Mouse (Mus musculus) heart, embryonic 16.5 days (tissue): ENCODE results near the gene Ovol3. TPM values are rescaled to one million over a fixed set of nuclear protein-coding genes. Genes with fewer than 3 reads are reported as not detected.
"Not testable (repeated sequence)": the region's sequence is repeated elsewhere in the genome, so short reads cannot be mapped to it uniquely, and the experiment has no call there.

Experiments used
- ATAC-seq: fragments of 200-750 bp; cut with Nextera tagmentation; replicated peaks from 2 replicates; pipeline ENCODE4 v1.8.0; 2017; ENCODE audit warnings: moderate number of reproducible peaks; ENCODE audit not compliant: insufficient read depth, low FRiP score; ENCODE audit errors: extremely low read depth
- H3K27ac ChIP-seq: fragments of 300-500 bp; sonication (generic); 2 replicates; pipeline ENCODE4 v1.5.1; 2014; ENCODE audit warnings: mild to moderate bottlenecking, low read length, control low read depth, moderate library complexity
- H3K27me3 ChIP-seq: fragments of 300-500 bp; sonication (generic); 2 replicates; pipeline ENCODE4 v1.6.1; 2014; ENCODE audit warnings: low read length, mixed read lengths; ENCODE audit not compliant: control insufficient read depth, insufficient read depth
- H3K36me3 ChIP-seq: fragments of 300-500 bp; sonication (generic); 2 replicates; pipeline ENCODE4 v1.6.1; 2014; ENCODE audit not compliant: control insufficient read depth, insufficient read depth
- H3K4me1 ChIP-seq: fragments of 300-500 bp; sonication (generic); 2 replicates; pipeline ENCODE4 v1.6.1; 2014; ENCODE audit warnings: low read length, mixed read lengths; ENCODE audit not compliant: control insufficient read depth, insufficient read depth
- H3K4me2 ChIP-seq: fragments of 300-500 bp; sonication (generic); 2 replicates; pipeline ENCODE4 v1.6.1; 2014; ENCODE audit warnings: low read depth, mild to moderate bottlenecking, control low read depth, low read length
- H3K4me3 ChIP-seq: fragments of 300-500 bp; sonication (generic); 2 replicates; pipeline ENCODE4 v1.5.1; 2014; ENCODE audit warnings: mild to moderate bottlenecking, control low read depth, low read length
- H3K9ac ChIP-seq: fragments of 300-500 bp; sonication (generic); 2 replicates; pipeline ENCODE4 v1.6.1; 2014; ENCODE audit warnings: low read length, control low read depth
- H3K9me3 ChIP-seq: fragments of 300-500 bp; sonication (generic); replicated peaks from 2 replicates; pipeline ENCODE4 v1.6.1; 2016; ENCODE audit warnings: low read length; ENCODE audit not compliant: control insufficient read depth
- WGBS: fragments of 180-500 bp; shearing (Covaris S2); extraction: QIAGEN DNeasy Blood & Tissue Kit; methylation state at CpG from one replicate; pipeline ENCODE4 v1.1.7; 2014; 5-methylcytosine and 5-hydroxymethylcytosine counted together
- polyA plus RNA-seq: library from polyadenylated mRNA; unstranded; fragments of >200 nt; fragmentation: Nextera tagmentation; extraction: Ambion mirVana; gene quantifications from 2 replicates; pipeline ENCODE4 v1.2.1, GENCODE M21; 2015

The Ovol3 gene
- polyA plus RNA-seq, 1 experiment from 2014 or later: 0.20 TPM

DNA sequence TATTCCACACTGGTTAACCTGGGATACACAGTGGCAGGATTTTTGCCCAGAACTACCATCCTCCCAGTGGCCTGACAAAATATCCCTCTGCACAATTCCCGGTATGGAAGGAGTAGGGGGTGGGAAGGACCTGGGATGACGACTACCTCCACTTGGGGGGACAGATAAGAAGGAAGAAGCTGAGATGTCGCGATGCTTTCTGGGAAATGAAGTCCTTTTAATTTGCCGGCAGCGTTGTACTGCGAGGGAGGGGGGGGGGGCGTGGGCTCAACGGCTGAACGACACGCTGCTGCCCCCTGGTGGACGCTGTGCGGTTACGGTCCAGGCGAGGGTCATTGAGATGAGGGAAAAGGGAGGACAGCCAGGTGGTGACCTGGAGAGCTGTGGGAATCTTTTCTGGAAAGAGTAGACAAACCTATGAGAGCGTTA is 18.8 kb downstream of the Ovol3 start:
- H3K36me3 ChIP-seq: no peaks in the 10 kb centered on the region
- peaks cover 12% of the 10 kb centered on the region for H3K4me1 ChIP-seq
- under 1% methylated on average over 15 of the region's 16 CpGs for WGBS
- H3K27me3 ChIP-seq: no peaks in the 10 kb centered on the region
- peak; percentile 63 for ATAC-seq
- H3K4me2 ChIP-seq: peak overlapping the region; percentile 65
- H3K4me3 ChIP-seq: peak overlapping the region; percentile 30
- no peak overlapping the region for H3K27ac ChIP-seq
- peak overlapping the region; percentile 58; the same call in 1 of the 2 replicates for H3K9ac ChIP-seq
- H3K9me3 ChIP-seq: no peaks in the 10 kb centered on the region

DNA sequence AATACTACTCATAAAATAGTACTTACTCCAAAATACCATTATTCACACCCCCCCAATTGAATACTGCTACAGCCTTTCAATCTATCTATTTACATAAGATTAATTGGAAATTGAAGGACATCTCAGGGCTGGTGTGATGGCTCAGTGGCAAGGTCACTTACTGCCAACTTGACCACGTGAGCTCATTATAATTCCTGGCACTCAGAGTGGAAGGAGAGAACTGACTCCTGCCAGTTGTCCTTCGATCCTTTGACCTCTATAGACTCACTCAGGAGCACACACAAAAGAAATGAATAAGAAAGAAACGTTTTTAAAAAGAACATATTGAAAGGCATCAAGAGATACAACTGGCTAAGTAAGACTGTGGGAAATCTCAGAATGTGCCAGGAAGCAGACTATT is 19.6 kb downstream of the Ovol3 start:
- ATAC-seq: no peak
- WGBS: 76% methylated on average over 3 of the region's 3 CpGs
- Histone ChIP-seq H3K4me2 (no peak overlapping the region), H3K27ac (no peak overlapping the region), H3K36me3 (no peaks in the 10 kb centered on the region), H3K27me3 (no peaks in the 10 kb centered on the region), H3K9me3 (no peaks in the 10 kb centered on the region), H3K9ac (no peak overlapping the region), H3K4me1 (peaks cover 12% of the 10 kb centered on the region), H3K4me3 (no peak overlapping the region)

DNA sequence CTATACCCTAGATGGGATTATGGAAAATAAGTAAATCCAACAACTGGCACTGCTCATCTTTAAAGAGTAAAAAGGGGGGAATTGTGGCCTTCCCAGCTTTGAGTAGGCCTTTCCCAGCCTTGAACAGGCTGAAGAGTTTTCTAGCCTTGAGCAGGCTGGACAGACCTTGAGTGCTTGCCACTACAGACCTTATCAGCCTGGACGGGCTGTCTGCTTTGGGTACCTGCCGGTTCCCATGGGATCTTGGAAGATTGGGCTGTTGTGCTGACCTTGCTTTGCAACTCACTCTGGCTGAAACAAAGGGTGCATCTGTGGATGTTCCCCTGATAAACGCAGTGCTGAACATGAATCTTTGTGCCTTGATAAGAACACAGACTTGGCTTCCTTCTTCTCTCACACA is 21.6 kb downstream of the Ovol3 start:
- H3K9me3 ChIP-seq: no peaks in the 10 kb centered on the region
- 70% methylated on average over 3 of the region's 3 CpGs for WGBS
- peaks cover 5% of the 10 kb centered on the region; the same call in 1 of the 2 replicates for H3K4me1 ChIP-seq
- H3K36me3 ChIP-seq: no peaks in the 10 kb centered on the region
- H3K4me3 ChIP-seq: no peak overlapping the region
- H3K9ac ChIP-seq: no peak overlapping the region
- no peak for ATAC-seq
- no peak overlapping the region for H3K27ac ChIP-seq
- no peak overlapping the region for H3K4me2 ChIP-seq
- no peaks in the 10 kb centered on the region for H3K27me3 ChIP-seq

DNA sequence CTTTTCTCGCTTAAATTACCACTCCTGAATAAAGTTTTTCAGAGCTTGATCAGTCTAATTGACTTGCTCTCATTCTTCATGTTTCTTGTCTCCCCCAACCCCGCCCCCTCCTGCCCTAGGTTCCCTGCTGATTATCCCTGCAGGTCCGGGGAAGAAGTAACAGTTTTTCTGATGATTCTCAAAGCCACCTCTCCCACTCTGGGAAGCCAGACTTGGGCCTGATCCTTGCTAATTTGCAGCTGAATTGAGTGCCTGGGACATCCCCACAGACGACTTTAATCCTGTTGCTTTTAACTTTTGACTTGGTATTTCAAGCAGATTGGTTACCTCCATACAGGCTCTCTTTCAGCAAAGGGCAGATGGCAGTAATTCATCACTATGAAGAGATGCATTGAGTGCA is 24.5 kb downstream of the Ovol3 start:
- H3K9me3 ChIP-seq: no peaks in the 10 kb centered on the region
- no peak overlapping the region for H3K4me2 ChIP-seq
- H3K27ac ChIP-seq: no peak overlapping the region
- H3K4me3 ChIP-seq: no peak overlapping the region
- no peaks in the 10 kb centered on the region for H3K27me3 ChIP-seq
- 30% methylated on average over 4 of the region's 4 CpGs for WGBS
- H3K9ac ChIP-seq: no peak overlapping the region
- H3K36me3 ChIP-seq: no peaks in the 10 kb centered on the region
- no peak for ATAC-seq
- H3K4me1 ChIP-seq: no peaks in the 10 kb centered on the region

DNA sequence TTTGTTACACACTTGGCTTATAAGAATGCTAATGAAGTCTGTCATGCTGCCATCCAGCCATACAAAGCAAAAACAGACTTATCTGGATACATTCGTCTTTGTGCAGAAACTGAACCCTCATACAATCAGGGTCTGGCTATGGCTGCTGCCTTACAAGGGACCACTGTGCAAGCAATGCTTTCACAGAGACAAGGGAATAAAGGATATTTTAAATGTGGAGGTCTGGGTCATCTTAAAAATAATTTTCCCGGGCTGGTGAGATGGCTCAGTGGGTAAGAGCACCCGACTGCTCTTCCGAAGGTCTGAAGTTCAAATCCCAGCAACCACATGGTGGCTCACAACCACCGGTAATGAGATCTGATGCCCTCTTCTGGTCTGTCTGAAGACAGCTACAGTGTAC is 29.2 kb downstream of the Ovol3 start:
- ATAC-seq, H3K9ac ChIP-seq, H3K27ac ChIP-seq, H3K27me3 ChIP-seq, H3K36me3 ChIP-seq, H3K4me3 ChIP-seq, H3K4me2 ChIP-seq, H3K9me3 ChIP-seq, H3K4me1 ChIP-seq: not testable (repeated sequence)
- WGBS: 49% methylated on average over 5 of the region's 5 CpGs

DNA sequence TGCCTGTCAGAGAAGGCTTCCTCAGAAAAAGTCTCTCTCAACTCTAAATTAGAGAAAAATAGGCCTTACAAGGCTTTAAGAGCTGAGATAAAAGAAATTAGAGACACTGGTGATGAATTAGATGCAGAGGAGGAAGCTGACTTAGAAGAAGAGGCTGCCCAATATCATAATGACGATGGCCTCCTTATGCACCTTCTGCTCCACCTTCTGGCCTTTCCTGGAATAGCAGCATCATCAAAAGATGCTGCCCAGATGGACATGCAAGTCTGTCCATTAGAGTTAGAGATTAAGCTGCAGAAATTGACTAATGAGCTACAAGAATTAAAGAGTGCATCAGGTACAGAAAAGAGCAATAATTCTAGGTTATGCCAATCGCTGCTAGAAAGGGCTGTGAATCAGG is 30.1 kb downstream of the Ovol3 start:
- WGBS: 4% methylated on average over 2 of the region's 2 CpGs
- Histone ChIP-seq H3K27me3 (no peaks in the 10 kb centered on the region), H3K4me2 (no peak overlapping the region), H3K9ac (no peak overlapping the region), H3K9me3 (no peaks in the 10 kb centered on the region), H3K27ac (no peak overlapping the region), H3K36me3 (no peaks in the 10 kb centered on the region), H3K4me1 (no peaks in the 10 kb centered on the region), H3K4me3 (no peak overlapping the region)
- ATAC-seq: no peak

DNA sequence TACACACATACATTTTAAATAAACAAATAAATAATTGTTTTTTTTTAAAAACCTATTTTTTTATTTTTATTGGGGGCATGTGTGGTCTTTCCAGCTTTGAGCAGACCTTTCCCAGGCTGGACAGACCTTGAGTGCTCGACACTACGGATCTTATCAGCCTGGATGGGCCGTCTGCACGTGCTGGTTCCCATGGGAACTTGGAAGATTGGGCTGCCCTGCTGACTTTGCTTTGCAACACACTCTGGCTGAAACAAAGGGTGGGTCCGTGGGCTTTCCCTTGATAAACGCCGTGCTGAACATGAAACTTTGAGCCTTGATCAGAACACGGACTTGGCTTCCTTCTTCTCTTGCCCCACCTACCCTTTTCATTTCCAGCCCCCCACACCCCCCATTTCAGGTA is 31.1 kb downstream of the Ovol3 start:
- H3K4me3 ChIP-seq: no peak overlapping the region
- no peak overlapping the region for H3K27ac ChIP-seq
- no peak overlapping the region for H3K9ac ChIP-seq
- no peaks in the 10 kb centered on the region for H3K36me3 ChIP-seq
- no peaks in the 10 kb centered on the region for H3K9me3 ChIP-seq
- H3K4me1 ChIP-seq: no peaks in the 10 kb centered on the region
- H3K4me2 ChIP-seq: no peak overlapping the region
- no peaks in the 10 kb centered on the region for H3K27me3 ChIP-seq
- 21% methylated on average over 8 of the region's 8 CpGs for WGBS
- no peak for ATAC-seq

DNA sequence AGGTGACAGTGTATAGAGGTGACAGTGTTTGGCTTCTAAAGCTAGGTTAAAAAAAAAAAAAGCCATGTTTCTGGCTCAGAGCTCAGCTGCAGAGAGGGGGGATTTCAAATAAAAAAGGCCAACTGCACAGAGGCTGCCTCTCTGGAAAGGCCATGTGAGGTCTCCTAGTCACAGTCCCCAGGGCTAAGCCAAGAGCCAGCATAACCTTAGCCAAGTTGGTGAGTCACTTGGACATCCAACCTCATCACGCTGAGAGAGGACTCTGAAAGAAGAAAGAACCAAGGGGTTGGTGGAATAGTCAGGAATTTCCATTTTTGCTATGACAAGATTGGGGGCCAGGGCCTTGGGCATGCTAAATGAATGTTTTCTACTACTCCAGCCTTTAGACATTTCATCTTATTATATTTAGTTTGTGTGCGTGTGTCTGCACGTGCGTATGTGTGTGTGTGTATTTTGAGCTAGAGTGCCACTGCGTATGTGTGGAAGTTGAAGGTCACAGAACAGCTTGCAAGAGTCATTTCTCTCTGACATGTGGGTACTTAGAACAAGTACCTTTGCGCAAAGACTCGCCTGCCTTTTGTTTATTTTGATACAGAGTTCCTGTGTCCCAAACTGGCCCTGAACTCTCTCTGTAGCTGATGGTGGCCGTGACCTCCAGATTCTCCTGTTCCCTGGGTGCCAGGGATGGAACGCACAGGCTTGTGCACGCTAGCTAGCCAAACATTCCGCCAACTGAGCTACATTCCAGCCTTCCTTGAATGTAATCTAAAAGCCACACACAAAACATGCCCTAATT is 32.4 kb downstream of the Ovol3 start:
- Histone ChIP-seq H3K4me2 (no peak overlapping the region), H3K9ac (no peak overlapping the region), H3K4me3 (no peak overlapping the region), H3K9me3 (no peaks in the 10 kb centered on the region), H3K4me1 (0 out of 2 replicates have a peak, but pooled peaks cover 3% of the 10 kb centered on the region), H3K36me3 (no peaks in the 10 kb centered on the region), H3K27me3 (no peaks in the 10 kb centered on the region), H3K27ac (no peak overlapping the region)
- 62% methylated on average over 11 of the region's 11 CpGs for WGBS
- ATAC-seq: no peak

DNA sequence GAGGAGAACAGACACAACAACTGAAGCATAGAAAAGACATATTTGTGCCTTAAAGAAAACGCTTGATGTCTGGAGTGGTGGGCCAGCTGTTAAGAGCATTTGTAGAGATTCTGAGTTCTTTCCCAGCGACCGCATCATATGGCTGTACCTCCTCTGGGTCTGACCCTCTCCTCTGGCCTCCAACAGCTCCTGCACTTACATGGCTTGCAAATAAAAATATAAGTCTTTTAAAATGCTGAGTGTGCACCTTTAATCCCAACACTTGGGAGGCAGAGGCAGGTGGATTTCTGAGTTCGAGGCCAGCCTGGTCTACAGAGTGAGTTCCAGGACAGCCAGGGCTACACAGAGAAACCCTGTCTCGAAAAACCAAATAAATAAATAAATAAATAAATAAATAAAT is 34.9 kb downstream of the Ovol3 start:
- not testable (repeated sequence) for H3K9ac ChIP-seq, H3K27me3 ChIP-seq, H3K27ac ChIP-seq, H3K4me2 ChIP-seq, H3K9me3 ChIP-seq, ATAC-seq, H3K36me3 ChIP-seq, H3K4me1 ChIP-seq, H3K4me3 ChIP-seq
- WGBS: 85% methylated on average over 5 of the region's 5 CpGs
